Mouse (Mus musculus): ENCODE data around the gene Dgkz.
A peak's percentile ranks its signal among the peaks of the same experiment; 100 is the strongest.

The Dgkz gene

DNA sequence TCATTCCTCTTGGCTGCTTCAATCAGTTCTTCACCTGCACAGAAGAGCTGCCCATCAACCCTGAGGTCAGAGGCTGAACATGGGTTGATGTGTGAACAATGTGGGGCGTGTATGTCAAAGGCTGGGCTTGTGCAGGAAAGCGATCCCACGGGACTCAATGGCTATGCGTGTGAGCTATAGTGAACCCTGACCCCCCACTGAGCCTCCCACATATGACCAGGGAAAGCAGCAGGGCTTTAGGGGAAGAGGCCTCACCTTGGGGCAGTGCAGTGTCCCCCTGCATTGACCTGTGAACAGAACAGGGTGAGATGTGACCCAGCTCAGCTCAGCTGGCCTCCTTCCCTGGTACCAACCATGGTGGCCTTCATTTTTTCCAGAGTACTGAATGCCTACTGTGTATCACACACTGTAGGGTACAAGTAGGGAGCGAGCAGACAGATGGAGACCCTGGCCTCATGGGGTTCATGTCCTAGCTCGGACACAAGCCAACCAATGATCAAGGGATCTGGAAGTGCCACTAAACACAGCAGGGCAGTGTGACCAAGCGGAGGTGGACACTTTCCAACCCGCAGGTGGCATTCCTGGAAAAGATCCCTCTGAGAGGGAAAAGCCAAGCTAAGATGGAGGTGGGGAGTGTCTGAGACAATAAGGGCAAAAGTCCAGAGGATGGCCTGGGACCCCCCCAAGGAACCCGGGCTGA is 40.7 kb downstream of the Dgkz start:
- no peak for DNase-seq (ENCODE audit: low spot score)

DNA sequence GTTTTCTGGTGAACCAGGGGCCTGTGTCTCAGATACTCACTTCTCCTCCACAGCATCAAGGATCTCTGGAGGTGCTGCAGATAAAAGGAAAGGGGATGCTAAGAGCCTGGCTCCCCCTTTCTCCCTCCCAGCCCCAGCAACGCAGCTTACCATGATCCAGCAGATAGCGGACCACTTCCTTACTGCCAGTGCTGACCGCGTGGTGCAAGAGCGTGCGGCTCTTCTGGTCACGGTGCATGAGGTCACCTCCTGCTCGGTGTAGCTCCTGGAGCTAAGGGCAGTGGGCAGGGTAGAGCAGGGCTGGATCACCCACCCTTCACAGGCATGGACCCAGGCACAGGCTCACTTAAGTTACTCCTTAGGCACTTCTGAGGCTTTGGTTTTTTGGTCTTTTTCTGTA is 41.6 kb downstream of the Dgkz start:
- DNase-seq (ENCODE audit: low spot score): no peak

DNA sequence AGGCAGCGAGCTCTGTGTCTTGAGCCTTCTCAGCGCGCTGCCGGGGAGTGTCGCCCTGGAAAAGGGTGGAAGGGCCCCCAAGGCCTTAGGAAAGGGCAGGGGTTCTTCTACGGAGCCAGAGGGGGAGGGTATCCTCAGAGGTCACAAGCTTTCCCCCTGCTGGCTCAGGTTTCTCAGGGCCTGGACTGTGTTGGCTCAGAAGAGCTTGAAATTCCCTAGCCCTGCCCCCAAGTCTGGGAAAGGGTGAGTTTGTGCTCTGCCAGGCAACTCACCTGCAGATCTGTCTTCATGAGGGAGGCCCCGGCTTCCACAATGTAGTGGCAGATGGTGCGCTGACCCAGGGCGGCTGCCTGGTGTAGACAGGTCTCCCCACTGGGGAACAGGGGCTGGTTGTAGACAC is 42.2 kb downstream of the Dgkz start:
- DNase-seq (ENCODE audit: low spot score): peak; percentile 58

DNA sequence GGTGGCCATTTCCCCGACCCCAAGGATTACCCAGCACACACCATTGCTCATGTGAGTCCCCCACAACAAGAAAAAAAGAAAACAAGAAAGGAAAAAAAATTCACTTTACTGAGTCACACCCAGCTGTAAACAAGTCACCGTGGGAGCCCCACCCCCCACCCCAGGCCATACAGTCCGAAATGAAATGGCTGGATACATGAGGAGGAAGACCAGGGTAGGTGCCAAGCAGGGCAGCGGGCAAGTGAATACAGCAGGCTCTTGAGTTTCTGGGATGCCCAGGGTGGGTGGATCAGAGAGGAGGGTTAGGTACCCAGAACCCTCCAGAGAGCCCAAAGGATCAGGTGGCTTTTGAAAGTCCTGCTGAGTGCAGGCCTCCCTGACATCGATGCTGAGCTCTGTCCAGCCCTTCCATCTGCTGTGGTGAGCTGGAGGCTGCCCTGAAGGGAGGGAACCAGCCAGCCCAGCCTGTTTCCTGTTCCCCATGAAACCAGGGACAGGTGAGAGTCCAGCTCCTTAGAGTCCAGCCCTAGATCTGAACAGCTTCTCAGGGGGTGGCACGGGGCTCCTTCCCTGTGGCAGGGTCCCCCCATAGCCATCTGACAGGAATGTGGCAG is 42.8 kb downstream of the Dgkz start:
- no peak for DNase-seq (ENCODE audit: low spot score)

DNA sequence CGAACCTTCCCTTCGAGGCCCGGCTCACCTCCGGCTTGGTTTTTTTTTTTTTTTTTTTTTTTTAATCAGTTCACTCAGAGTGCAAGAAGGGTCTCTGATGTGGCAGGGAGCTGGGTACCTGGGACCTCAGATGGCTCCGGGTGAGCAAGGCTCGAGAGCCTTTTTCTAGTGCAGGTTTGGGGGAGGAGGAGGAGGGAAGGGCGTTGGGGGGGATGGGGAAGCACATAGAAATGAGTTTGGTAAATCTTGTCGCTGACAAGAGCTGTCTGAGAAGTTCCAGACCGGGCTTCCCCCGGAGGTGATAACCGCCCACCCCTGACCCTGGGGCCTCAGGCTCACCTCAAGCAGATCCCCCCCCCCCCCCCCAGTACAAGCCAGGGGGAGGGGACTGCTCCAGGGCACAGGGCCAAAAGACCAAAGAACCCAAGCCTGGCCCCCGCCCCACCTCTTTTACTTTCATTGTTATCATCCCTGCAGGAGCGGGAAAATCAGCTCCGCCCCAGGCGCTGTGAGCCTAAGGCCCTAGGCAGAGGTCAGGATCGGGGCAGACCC is 43.4 kb downstream of the Dgkz start, which contains the start of gene Mdk:
TSS of gene Mdk (minus strand) at position 138 of the 552 bp plus-strand sequence.
- peak; percentile 89 for DNase-seq (ENCODE audit: low spot score)

DNA sequence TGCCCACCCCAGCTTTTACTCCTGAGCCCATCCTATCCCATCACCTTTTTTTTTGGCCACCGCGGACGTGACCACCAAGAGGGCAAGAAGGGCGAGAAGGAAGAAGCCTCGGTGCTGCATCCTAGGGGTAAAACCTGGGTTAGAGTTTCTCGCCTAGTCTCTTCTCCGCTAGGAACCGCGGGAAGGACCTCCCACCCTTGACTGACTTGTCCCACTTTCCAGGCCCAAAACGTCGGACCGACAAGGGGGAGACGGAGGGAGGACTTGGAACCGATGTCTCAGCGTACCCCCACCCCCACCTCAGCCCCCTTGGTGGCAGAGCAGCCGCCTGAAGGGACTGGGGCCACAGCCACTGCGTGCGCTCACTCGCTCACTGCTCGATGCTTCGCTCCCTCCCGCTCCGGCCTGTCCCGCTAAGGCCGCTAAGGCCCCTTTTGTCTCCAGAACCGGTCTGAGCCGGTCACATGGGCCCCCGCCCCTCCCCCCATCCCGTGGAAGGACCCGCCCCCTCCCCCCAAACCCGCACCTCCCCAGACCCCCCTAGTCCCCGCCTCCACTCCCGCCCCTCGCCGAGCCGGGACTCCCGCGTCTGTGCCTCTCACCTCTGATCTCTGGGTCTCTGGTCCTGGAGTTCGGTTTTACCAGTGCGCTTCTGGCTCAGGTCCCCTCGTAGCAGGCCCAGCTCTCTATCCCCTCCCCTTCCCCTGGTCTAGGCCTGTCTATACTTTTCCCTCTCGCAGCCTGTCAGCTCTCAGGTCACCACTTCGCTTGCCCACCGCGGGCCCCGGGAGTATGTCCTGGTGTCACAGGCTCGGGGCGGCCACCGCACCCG is 44.1 kb downstream of the Dgkz start:
- DNase-seq (ENCODE audit: low spot score): peak; percentile 90

DNA sequence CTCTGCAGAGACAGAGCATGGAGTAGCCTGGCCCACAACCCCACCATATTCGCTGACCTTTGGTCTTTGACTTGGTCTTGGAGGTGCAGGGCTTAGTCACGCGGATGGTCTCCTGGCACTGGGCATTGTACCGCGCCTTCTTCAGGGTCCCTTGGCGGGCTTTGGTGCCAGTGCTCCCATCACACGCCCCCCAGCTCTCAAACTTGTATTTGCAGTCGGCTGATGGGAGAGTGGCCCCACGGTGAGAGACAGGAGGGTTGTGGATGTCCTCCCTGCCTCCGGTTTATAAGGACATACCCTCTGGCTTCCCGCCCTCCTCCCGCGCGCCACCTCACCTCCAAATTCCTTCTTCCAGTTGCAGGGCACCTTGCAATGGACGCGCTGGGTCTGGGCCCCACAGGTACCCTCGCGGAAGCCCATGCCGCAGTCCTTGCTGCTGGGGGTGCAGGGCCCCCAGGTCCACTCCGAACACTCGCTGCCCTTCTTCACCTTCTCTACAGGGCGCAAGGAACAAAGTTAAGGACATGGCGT is 44.8 kb downstream of the Dgkz start:
- peak; percentile 46 for DNase-seq (ENCODE audit: low spot score)

DNA sequence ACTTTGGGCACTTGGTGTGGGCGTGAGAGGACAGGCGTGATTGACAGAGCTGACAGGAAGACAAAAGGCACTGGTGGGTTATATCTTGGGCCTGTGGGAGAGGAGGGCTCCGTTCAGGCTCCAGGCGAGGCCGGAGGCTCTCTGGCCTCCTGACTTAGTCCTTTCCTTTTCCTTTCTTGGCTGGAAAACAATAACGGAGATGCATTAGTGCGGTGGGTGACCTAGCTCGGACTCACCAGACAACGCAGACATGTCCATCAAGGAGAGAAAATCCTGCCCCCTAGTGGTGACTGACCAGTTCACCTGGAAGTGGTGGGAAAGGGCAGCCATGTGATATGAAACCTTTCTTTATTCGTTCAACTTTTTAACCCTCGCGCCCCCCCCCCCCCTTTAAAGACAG is 45.7 kb downstream of the Dgkz start:
- peak; percentile 80 for DNase-seq (ENCODE audit: low spot score)

DNA sequence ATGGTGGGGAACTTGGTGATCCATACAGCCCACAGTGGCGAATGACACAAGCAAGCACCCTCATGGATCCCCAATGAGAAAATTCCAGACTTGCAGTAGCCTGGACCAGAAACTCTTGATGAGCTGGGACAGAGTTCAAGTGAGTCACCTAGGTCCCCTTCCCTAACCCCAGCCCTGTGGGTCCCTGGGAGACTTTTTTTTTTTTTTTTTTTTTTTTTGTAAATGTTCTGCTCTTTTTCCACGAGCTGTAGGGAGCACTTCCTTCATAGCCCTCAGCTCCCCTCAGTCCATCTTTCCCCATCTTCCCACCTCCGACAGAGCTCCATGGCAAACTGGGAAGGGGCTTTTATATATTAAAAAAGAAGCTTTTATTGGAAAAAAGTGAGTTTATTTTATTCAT is 46.2 kb downstream of the Dgkz start:
- no peak for DNase-seq (ENCODE audit: low spot score)

DNA sequence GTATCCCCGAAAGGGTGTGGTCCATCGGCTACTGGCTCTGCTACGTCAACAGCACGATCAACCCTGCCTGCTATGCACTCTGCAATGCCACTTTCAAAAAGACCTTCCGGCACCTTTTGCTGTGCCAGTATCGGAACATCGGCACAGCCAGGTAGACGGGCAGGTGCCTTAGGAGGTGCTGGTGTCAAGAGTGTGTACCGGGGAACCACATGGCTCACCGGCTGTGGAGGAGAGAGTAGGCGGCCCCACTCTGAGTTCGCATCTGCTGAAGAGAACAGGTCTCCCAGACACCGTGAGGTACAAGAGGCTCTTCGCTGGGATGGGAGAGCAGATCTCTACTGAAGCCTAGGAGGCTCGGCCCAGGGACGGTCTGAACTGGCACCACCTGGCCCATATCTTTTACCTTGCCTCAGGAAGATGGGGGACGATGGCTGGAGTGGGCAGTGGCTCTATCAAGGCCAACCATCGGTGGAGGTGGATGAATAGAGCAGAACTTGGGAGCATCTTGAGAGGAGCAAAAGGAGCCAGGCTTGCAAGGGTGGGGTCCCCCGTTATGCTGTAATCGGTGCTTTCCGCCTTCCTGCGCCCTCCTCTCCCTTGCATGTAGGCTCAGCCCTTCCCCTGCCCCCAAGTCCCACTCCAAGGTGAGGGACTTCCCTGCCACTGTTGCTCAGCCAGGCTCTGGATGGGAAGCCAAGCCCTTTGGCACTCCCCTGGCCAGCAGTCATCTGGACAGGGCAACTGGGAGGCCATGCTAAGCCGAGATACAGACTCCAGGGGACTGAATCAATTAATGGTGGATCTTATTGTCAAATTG is 46.9 kb downstream of the Dgkz start:
- no peak for DNase-seq (ENCODE audit: low spot score)

DNA sequence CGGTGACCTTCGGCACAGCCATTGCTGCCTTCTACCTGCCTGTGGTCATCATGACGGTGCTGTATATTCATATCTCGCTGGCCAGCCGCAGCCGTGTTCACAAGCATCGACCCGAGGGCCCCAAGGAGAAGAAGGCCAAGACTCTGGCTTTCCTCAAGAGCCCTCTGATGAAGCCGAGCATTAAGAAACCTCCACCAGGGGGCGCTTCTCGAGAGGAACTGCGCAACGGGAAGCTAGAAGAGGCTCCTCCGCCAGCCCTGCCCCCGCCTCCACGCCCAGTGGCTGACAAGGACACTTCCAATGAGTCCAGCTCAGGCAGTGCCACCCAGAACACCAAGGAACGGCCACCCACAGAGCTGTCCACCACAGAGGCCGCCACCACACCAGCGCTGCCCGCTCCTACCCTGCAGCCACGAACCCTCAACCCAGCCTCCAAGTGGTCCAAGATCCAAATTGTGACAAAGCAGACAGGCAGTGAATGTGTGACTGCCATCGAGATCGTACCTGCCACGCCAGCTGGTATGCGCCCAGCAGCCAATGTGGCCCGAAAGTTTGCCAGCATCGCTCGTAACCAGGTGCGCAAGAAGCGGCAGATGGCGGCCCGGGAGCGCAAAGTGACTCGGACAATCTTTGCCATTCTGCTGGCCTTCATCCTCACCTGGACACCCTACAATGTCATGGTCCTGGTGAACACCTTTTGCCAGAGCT is 47.7 kb downstream of the Dgkz start:
- peak; percentile 61 for DNase-seq (ENCODE audit: low spot score)

DNA sequence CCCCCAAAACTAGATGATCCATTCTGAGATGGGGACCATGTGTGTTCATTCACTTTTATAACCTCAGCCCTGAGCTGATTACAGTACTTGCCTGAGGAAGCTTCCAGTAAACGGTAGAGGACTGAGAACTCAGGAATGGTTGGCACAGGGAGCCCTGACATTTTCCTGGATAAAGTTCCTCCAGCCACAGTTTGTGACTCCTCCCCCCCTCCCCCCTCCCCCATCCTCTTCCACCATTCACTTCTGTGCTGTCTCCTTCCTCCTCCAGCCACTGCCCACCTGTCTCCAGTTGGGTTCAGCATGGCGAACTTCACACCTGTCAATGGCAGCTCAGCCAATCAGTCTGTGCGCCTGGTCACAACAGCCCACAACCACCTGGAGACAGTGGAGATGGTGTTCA is 48.7 kb downstream of the Dgkz start, which contains the start of gene Chrm4:
TSS of gene Chrm4 (plus strand) at position 301 of the 400 bp plus-strand sequence.
- DNase-seq (ENCODE audit: low spot score): no peak

DNA sequence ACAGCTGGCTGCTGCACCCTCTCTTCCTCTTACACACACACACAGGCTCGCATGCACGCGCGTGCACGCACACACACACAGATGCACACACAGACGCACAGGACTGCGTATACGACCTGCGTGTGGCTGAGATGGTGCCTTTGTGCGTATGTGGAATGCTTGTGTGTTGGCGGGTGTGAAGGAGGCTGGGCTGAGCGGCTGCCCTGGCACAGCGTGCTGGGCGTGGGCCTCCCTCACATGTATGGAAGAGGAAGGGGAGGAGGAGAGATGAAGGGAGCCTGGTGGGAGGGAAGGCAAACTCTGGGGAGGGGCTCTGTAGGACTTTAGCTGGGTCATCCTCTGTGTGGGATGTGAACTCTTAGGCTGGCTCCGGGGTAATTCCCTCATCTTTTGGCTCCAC is 50.2 kb downstream of the Dgkz start:
- DNase-seq (ENCODE audit: low spot score): no peak

DNA sequence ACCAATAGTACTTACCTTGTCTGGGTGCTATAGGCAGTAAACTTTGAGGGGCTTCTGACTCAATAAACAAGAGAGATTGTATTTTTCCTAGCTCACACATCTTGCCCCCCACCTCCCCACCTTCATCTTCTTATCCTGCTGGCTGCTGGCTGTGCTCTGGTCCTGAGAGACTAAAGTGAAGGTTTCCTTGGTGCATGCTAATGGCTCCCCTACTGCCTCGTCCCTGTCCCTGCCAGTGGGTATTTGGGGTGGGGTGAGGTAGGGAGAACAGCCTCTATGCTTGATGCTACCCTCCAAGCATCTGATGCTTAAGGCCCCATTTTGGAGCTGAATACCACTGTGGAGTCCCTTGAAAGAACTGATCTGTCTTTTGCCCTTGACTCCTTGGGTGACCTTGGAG is 50.9 kb downstream of the Dgkz start:
- no peak for DNase-seq (ENCODE audit: low spot score)

DNA sequence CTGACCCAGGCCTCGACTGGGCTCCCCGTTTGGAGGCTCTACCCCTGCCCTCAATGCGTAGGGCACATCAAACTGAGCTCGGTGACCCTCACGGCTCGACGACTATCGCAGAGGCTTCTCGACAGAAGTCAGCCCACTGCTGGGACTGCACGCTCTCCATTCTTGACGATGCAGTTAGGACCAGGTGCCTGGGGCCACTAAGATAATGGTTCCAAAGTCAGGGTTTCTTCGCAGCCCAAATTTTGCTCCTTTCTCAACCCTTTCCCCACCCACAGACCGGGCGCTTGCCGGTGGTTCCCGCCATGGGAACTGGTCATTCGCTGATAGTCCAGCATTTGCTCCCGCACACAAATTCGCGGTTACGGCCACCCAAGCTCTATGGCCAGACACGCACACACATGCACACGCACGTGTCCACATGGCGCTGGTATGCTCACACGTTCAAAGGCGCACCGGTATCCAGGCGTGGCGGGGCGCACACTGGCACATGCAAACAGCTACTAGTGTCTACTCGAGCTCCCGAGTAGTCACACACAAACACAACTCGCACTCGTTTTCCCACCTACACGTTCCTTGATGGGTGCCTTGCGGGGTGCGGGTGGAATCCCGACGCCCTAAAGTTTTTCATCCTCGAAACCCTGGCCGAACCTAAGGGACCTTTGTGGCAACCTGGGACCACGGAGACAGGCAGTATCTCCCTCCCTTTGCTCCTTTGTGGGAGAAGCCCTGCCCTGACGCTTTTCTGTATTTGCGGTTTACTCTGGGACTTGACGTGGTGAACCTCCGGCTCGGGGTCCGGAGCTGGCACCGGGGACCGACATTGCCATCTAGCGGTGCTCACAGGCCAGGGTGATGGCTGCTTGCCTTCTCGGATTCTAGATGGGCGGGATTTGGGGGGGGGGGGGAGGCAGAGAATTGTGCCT is 52.0 kb downstream of the Dgkz start:
- DNase-seq (ENCODE audit: low spot score): peak; percentile 68

DNA sequence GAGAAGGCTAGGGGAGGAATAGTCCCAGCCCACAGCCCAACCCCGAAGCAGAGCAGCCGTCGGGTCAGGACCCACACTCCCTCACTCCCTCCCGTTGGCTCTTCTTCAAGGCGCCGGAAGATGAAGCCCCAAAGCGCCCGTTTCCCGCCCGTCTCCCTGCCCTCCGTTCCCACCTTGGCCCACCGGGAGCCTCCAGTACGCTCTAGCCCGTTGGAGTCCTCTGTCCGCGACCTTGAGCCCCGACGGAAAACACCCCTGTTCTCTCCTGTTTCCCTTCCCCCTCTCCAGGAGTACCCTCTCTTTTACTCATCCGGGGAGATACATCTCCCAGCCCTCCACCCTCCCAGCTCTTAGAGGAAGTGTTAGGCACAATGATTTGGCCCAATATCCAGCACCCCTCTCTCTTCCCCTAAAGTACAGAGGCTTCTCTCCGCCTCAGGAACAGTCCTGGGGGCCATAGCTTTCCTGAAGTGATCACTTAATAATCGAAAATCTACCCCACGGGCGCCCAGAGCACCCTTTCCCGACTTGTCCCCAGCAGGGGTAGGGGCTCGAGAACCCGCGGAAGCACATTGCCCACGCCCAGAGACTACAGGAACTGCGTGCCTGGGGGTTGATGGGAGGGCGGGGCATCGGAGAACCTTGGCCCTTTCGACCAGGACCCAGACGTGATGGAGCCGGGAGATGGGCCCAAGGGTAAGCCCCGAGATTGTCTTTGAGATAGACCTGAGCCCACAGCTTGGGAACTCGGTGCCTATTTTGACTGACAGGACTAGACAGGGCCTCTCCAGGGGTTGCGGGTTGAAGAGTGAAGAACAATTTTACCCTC is 52.9 kb downstream of the Dgkz start:
- no peak for DNase-seq (ENCODE audit: low spot score)

DNA sequence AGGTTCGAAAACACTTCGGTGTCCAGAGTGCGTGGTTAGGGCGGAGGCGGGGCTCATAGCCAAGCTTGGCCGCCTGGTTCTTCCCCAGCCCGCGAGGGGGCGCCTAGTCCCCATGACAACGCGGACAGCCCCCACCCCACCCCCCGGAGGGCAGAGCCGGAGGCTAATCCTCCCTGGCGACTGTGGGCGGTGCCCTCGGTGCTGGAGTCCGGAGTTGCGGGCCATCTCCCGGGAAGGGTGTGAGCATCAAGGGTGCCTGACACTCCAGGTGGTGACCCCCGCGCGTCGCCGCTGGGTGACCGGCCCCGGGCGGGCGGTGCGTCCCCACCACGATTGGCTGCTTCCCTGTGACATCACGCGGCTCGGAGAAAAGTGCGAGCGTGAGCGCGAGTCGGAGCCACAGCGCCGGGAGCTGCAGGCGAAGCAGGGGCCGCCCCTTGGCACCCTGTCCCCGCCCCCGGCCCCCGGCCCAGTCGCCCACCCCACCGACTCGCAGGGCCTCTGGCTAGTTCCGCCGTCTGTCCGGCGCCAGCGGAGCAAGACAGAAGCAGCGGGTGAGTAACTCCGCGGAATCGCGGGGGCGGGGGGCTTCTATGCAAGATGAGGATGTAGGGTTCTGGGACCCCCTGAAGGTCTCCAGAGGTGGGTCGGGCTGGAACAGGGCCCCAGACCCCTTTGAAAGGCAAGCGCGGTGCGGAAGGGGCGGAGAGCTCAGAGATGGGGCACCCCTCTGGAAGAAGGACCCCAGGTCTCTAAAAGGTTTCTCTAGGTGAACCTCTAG is 53.7 kb downstream of the Dgkz start:
- DNase-seq (ENCODE audit: low spot score): peak; percentile 79

DNA sequence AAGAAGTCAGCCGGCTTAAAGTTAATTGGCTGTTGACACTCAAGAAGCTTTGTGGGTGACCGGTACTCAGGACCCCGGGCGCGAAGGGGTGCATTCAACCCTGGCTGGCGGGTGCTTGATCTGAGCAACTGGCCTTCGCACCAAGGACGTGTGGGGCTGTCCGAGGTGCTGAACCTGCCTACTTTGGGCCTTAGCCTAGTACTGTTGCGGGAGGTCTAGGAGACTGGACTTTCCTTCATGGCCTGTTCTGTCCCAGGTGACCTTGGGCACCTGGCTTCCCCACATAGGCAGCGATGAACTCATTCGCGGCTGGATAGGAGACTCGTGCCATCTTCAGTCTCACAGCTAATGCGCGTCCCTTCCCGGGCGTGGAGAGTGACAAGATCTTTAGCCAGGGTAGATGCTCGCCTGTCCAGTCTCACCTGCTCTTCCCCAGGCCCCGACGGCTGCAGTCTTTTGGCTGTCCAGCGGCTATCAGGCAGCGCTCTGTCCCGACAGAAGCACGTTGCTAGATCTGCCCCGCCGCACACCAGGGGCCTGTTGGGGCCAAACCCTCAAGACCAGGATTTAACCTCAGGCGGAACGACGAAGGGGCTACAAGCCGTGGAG is 54.4 kb downstream of the Dgkz start:
- DNase-seq (ENCODE audit: low spot score): peak; percentile 75

Measured in yolk sac, embryonic 10.5 days (tissue).